Mouse (Mus musculus) intestine, embryonic 16.5 days (tissue): Measurements from ENCODE around the gene Ptpn5. TPM values are rescaled to one million over a fixed set of nuclear protein-coding genes. Genes with fewer than 3 reads are reported as not detected.

Experiments used
- ATAC-seq: fragments of 200-750 bp; cut with Nextera tagmentation; 2 replicates; pipeline ENCODE4 v1.8.0; 2017; ENCODE audit warnings: moderate TSS enrichment, moderate library complexity
- H3K27ac ChIP-seq: fragments of 300-500 bp; sonication (generic); 2 replicates; pipeline ENCODE4 v1.5.1; 2014; ENCODE audit warnings: mild to moderate bottlenecking, low read length
- H3K27me3 ChIP-seq: fragments of 300-500 bp; sonication (generic); replicated peaks from 2 replicates; pipeline ENCODE4 v1.6.1; 2014; ENCODE audit warnings: low read length, control low read depth, mixed read lengths; ENCODE audit not compliant: control insufficient read depth, insufficient read depth
- H3K36me3 ChIP-seq: fragments of 300-500 bp; sonication (generic); 2 replicates; pipeline ENCODE4 v1.6.1; 2014; ENCODE audit warnings: low read length, control low read depth; ENCODE audit not compliant: control insufficient read depth, insufficient read depth
- H3K4me1 ChIP-seq: fragments of 300-500 bp; sonication (generic); 2 replicates; pipeline ENCODE4 v1.6.1; 2014; ENCODE audit warnings: low read length, control low read depth, mixed read lengths; ENCODE audit not compliant: control insufficient read depth, insufficient read depth
- H3K4me2 ChIP-seq: fragments of 300-500 bp; sonication (generic); 2 replicates; pipeline ENCODE4 v1.6.1; 2014; ENCODE audit warnings: low read depth, low read length, control low read depth
- H3K4me3 ChIP-seq: fragments of 300-500 bp; sonication (generic); 2 replicates; pipeline ENCODE4 v1.5.1; 2014; ENCODE audit warnings: mild to moderate bottlenecking, low read length
- H3K9ac ChIP-seq: fragments of 300-500 bp; sonication (generic); 2 replicates; pipeline ENCODE4 v1.6.1; 2014; ENCODE audit warnings: low read depth, low read length
- H3K9me3 ChIP-seq: fragments of 300-500 bp; sonication (generic); 2 replicates; pipeline ENCODE4 v1.6.1; 2016; ENCODE audit warnings: low read length, control low read depth; ENCODE audit not compliant: control insufficient read depth
- WGBS: fragments of 180-500 bp; shearing (Covaris S2); extraction: QIAGEN DNeasy Blood & Tissue Kit; methylation state at CpG from one replicate; pipeline ENCODE4 v1.1.7; 2014; 5-methylcytosine and 5-hydroxymethylcytosine counted together
- microRNA-seq: library from miRNA; unstranded; fragments of <30 nt; microRNA quantifications from one replicate; pipeline ENCODE4, GENCODE M21; 2016
- polyA plus RNA-seq: library from polyadenylated mRNA; unstranded; fragments of >200 nt; fragmentation: Nextera tagmentation; extraction: Ambion mirVana; gene quantifications from 2 replicates; pipeline ENCODE4 v1.2.1, GENCODE M21; 2015

Gene Ptpn5
- polyA plus RNA-seq, 1 experiment from 2014 or later, result 1.3 TPM

GRCm38 (mm10) chr7:47035426-47035825 is 98.1 kb downstream of the Ptpn5 start:
- Histone ChIP-seq H3K36me3 (no peaks in the 10 kb centered on the region), H3K9me3 (no peaks in the 10 kb centered on the region), H3K27me3 (no peaks in the 10 kb centered on the region), H3K4me3 (no peak overlapping the region), H3K9ac (no peak overlapping the region), H3K27ac (no peak overlapping the region), H3K4me1 (no peaks in the 10 kb centered on the region), H3K4me2 (no peak overlapping the region)
- WGBS, result 73% methylated on average over 8 of the region's 8 CpGs
- ATAC-seq, result no peak

- Histone ChIP-seq H3K4me3 (no peak overlapping the region), H3K27me3 (no peaks in the 10 kb centered on the region), H3K9ac (no peak overlapping the region), H3K4me1 (no peaks in the 10 kb centered on the region), H3K9me3 (no peaks in the 10 kb centered on the region), H3K4me2 (no peak overlapping the region), H3K27ac (no peak overlapping the region), H3K36me3 (no peaks in the 10 kb centered on the region)
- 84% methylated on average over 4 of the region's 4 CpGs for WGBS
- ATAC-seq, result no peak
These were observed 98.6 kb downstream of the Ptpn5 start for GRCm38 (mm10) chr7:47034785-47035384.

- no peak for ATAC-seq
- H3K9me3 ChIP-seq, result no peaks in the 10 kb centered on the region
- no peaks in the 10 kb centered on the region for H3K4me1 ChIP-seq
- H3K27me3 ChIP-seq, result no peaks in the 10 kb centered on the region
- no peak overlapping the region for H3K4me3 ChIP-seq
- no peak overlapping the region for H3K27ac ChIP-seq
- no peaks in the 10 kb centered on the region for H3K36me3 ChIP-seq
- 89% methylated on average over 4 of the region's 4 CpGs for WGBS
- H3K9ac ChIP-seq, result no peak overlapping the region
- H3K4me2 ChIP-seq, result no peak overlapping the region
These were observed 102.1 kb downstream of the Ptpn5 start for GRCm38 (mm10) chr7:47031371-47031770.

GRCm38 (mm10) chr7:47030517-47031193 is 102.8 kb downstream of the Ptpn5 start:
- Histone ChIP-seq H3K9ac (no peak overlapping the region), H3K27me3 (no peaks in the 10 kb centered on the region), H3K4me1 (no peaks in the 10 kb centered on the region), H3K36me3 (no peaks in the 10 kb centered on the region), H3K27ac (no peak overlapping the region), H3K9me3 (no peaks in the 10 kb centered on the region), H3K4me2 (no peak overlapping the region), H3K4me3 (no peak overlapping the region)
- 79% methylated on average over 9 of the region's 9 CpGs for WGBS
- ATAC-seq, result no peak

Small RNAs within 50 kb of the gene (microRNA-seq; reads per million reads assigned to microRNA genes)
- not detected for gene Mir7056

Other genes with a start within 250 kb of the Ptpn5 start
- 115 and 128 TPM in 2 replicates for gene Tsg101, start 213.7 kb downstream of the Ptpn5 start, polyA plus RNA-seq
- 10.0 and 10.1 TPM in 2 replicates for gene Uevld, start 175.2 kb downstream of the Ptpn5 start, polyA plus RNA-seq
- gene Gm9999, start 150.1 kb downstream of the Ptpn5 start, polyA plus RNA-seq, result not detected in 2 replicates
- gene Spty2d1, start 125.3 kb downstream of the Ptpn5 start, polyA plus RNA-seq, result 15.2 and 16.5 TPM in 2 replicates
- gene Tmem86a, start 83.1 kb downstream of the Ptpn5 start, polyA plus RNA-seq, result 59.3 and 63.1 TPM in 2 replicates
- gene Mrgpra6, start 71.2 kb upstream of the Ptpn5 start, polyA plus RNA-seq, result not detected in 2 replicates
- gene Mrgpra9, start 119.2 kb upstream of the Ptpn5 start, polyA plus RNA-seq, result not detected in 2 replicates
- not detected in 2 replicates for gene Mrgpra1, start 220.6 kb upstream of the Ptpn5 start, polyA plus RNA-seq